Mouse (Mus musculus): ENCODE measurements at regions not wholly inside any gene's neighbourhood (a gene's known extent, or its start where the extent isn't known, plus 50 kb on each side); places are given as distances from the start of the nearest gene placed in this dataset.

DNA sequence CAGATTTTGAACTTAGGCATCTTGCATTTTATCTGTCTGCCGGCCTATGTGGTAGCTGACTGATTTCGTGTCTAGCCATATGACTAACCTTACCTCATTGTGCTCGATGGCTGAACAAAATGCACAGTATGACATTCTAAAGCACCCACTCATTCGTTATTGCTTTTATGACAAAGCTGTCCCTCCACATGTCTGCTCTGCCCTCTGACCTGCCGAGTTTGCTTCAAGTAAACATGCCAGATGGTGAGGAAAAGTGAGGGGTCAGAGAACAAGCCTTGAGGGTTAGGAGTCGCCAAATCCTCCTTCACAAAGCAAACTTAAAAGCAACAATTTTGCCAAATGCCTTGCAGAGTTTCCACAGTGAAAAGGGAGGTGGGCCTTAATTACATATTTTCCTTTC is 196.0 kb upstream of the Elavl2 start:
- no peak for ATAC-seq (ENCODE audit: insufficient number of reproducible peaks, low FRiP score, low TSS enrichment)

DNA sequence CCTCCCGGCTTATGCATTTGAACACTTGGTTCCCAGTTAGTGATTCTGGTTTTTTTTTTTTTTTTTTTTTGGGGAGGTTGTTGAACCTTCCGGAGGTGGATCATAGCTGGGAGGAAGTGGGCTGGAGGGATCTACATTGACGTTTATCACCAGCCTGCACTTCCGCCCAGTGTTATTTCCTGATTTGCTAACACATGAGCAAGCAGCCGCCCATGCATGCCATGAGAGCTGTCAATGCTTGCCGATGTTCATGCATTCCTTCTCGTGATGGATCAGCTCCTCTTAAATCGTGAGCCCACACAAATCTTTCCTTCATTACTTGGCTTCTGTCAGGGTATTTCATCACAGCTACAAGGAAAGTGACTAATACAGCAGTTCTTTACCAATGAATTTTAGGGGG is 195.2 kb upstream of the Elavl2 start:
- ATAC-seq (ENCODE audit: insufficient number of reproducible peaks, low FRiP score, low TSS enrichment) = no peak

DNA sequence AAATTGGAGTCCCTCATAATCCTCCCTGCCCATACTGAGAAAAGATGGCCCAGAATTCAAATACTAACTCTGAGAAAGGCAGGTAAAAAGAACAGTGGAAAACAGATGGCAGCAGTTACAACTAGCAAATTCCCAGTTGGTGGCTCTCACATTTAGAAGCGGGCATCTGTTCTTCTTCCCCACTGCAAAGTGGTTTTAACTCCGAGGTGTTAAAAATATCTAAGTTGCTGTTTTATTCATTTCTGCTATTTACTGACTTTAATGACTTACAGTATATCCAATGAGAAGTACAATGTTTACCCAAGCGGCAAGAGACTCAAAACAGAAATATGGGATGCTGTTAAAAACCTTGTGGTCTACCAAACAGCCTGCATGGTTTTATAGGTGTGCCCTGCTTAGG is 189.2 kb upstream of the Elavl2 start:
- peak; percentile 83; the same call in 1 of the 2 replicates for ATAC-seq (ENCODE audit: insufficient number of reproducible peaks, low FRiP score, low TSS enrichment)

DNA sequence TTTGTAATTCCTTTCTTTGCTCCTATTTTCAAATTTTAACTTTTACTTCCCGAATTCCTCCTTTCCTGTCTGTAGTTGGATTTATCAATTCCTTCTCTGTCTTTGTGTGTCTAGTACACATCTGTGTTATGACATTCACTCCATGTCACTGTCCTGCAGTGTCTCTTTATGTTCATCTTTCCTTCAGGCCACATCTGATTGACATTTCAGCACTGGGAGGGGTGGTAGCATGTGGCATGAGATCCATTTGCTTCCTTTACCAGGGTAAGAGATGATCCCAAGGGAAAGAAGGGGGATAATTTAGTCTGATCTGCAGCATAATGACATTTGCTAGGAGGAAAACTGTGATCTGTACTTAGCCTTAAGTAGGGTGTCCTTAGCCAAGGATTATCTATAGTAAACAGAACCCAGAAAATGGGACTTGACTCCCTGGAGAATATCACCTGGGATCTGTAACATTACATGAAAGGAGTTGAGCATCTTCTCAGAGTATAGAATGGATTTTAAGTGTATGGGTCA is 187.0 kb upstream of the Elavl2 start:
- ATAC-seq (ENCODE audit: insufficient number of reproducible peaks, low FRiP score, low TSS enrichment) = no peak

DNA sequence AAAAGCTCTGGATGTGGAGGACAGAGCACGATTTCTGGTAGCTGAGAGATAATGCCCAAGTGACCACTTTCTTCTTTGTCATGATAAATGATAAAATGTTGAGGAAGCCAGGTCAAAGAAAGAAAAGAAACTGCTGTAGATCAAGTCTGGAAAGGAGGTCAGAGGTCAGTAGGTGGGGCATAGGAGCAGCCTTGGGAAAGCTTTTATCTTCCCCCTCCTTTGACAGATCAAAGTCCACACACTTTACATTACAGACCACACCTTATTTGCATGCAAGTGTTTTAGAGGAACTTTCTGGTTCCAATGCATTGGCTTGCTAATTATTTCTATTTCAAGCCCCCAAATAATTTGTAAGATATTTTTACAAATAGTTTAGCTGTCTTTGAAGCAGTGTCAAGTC is 182.4 kb upstream of the Elavl2 start:
- ATAC-seq (ENCODE audit: insufficient number of reproducible peaks, low FRiP score, low TSS enrichment) = no peak

DNA sequence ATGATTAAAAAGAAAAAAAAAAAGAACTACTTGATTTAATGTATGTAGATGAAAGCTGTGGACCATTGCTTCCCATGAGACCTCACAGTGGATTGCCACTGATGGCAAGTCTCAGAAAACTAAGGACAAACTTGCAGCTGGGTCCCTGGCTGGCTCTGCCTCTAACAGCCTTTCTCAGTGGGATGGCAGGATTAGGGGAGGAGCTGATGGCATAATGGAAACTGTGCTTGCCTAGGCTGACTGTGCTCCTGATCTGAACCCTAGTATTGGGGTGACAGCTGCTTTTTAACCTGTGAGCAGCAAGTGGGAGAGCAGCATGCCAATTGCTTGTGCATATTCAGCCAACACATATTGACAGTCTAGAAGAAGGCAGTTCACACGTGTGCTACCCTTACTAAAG is 156.9 kb upstream of the Elavl2 start:
- no peak for ATAC-seq (ENCODE audit: insufficient number of reproducible peaks, low FRiP score, low TSS enrichment)

DNA sequence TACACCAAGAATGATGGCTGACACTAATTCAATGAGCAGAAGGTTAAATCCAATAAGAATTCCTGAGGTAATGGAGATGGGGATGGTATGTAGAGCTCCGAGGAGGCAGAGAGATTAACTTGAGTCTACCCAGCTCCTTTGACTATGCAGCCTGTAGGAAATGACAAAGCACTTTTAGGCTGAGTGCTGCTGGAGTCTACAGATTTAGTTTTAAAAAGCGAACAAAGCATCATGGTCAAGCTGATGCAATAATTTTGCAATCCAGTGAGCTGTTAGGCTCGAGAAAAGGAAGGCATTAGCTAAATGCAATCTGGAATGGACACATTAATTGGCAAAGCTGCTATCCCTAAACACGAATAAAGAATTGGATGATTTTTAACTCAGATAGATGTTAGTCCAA is 156.4 kb upstream of the Elavl2 start:
- ATAC-seq (ENCODE audit: insufficient number of reproducible peaks, low FRiP score, low TSS enrichment) = no peak

DNA sequence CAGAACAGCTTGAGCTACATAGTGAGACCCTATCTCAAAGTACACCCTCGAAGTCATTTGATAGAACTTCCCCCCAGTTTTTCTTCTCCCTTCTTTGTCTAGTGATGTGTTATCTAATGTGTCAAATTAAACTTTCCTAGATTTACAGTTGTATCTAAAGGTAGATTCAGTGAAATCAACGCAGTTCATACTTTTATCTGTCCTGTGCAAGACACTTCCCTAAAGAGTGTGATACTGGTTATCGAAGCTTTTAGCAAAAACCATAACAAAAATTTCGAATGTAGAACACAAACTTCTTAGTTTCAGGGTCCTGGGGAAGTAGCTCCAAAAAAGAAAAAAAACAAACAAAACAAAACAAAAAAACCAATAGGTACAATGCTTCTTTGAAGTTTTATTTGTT is 123.8 kb upstream of the Elavl2 start:
- no peak for ATAC-seq (ENCODE audit: insufficient number of reproducible peaks, low FRiP score, low TSS enrichment)

DNA sequence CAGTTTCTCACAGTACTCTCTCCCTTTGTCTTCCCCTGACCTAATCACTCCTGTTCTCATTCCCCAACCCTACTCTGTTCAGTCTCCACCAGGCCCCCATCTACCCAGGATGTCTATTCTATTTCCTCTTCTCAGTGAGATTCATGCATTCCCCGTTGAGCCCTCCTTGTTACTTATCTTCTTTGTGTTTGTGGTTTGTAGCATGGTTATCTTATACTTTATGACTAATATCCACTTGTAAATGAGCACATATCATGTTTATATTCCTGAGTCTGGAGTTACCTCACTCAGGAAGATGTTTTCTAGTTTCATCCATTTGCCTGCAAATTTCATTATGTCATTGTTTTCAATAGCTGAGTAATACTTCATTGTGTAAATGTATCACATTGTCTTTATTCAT is 111.0 kb upstream of the Elavl2 start:
- no peak for ATAC-seq (ENCODE audit: insufficient number of reproducible peaks, low FRiP score, low TSS enrichment)

DNA sequence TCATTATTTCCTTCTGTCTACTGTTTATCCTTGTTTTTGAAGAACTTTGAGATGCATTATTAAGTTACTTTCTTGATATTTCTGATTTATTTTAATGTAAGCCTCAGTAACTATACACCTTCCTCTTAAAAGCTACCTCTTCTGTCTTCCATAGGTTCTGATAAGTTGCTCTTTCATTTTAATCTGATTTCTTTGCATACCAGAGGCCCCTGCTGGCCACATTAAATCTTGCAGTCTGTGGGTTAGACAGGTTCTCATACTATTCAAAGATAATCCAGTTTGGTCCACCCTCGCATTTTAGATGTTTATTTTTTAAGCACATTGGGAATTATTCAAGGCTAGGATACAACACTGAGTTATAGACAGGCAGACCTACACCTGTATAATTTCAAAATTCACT is 109.4 kb upstream of the Elavl2 start:
- no peak for ATAC-seq (ENCODE audit: insufficient number of reproducible peaks, low FRiP score, low TSS enrichment)

DNA sequence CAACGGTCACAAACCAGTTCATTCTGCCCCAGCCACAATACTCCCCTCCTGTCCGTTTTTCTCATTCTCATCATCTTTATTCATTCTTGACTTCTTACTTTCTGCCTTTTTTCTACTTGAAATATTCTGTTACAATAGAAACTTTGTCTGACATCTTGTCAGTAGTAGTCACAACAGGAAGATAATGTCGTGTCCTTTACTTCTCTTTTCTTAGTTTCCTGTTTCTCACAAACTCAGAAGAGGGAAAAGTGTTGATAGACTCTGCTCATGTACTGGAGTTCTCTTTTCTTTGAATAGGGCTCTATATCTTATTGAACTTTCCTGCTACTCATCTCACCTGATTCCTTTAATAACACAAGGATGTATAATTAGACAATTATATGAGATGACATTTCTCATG is 102.7 kb upstream of the Elavl2 start:
- no peak for ATAC-seq (ENCODE audit: insufficient number of reproducible peaks, low FRiP score, low TSS enrichment)

DNA sequence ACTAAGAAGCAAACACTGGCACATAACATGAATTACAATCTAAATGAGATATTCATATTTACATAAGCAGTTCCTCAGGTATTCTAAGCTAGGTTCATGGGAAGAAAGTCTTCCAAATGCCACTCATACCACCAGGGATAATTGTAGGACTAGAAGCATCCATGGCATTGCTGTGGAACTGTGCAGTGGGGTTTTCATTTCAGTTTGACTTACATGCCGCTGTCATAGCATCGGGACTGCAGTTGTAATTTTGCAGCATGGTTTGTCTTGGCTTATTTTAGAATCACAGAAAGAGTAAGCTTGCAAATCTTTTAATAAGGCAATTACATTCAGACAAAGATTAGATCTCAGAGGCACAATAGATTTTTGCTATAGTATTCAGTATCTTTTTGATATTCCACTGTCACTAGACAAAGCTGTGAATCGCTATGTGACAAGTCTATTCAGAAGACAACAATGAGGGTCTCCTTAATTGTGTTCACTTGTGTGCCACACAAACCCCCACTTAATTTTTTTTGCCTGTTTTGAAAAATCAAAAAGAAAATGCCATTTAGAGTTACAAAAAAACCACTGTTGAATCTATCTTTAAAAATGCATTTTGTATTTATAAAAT is 81.4 kb upstream of the Elavl2 start:
- ATAC-seq (ENCODE audit: insufficient number of reproducible peaks, low FRiP score, low TSS enrichment) = no peak

All from cerebellum, adult (tissue).